Mouse (Mus musculus) kidney, adult 2 months (tissue): ENCODE results near the gene Prkd2. TPM values are rescaled to one million over a fixed set of nuclear protein-coding genes. Genes with fewer than 3 reads are reported as not detected.

Experiments used
- DNase-seq: peaks from one replicate; pipeline ENCODE4 v3.0.0; 2021
- H3K27ac ChIP-seq: fragments of 200-500 bp; 2 replicates; pipeline ENCODE4 v1.5.1; 2012; ENCODE audit warnings: low read depth, low read length, control low read depth, inconsistent platforms; ENCODE audit not compliant: insufficient read depth
- H3K27me3 ChIP-seq: fragments of 200-500 bp; replicated peaks from 2 replicates; pipeline ENCODE4 v1.6.1; 2012; ENCODE audit warnings: mild to moderate bottlenecking, moderate library complexity, low read length, inconsistent platforms; ENCODE audit not compliant: control insufficient read depth, insufficient read depth
- H3K36me3 ChIP-seq: fragments of 200-500 bp; 2 replicates; pipeline ENCODE4 v1.6.1; 2012; ENCODE audit warnings: mild to moderate bottlenecking, moderate library complexity, low read length, inconsistent platforms; ENCODE audit not compliant: control insufficient read depth, insufficient read depth
- H3K4me1 ChIP-seq: fragments of 200-500 bp; 2 replicates; pipeline ENCODE4 v1.6.1; 2011; ENCODE audit warnings: low read length; ENCODE audit not compliant: control insufficient read depth, insufficient read depth
- H3K4me3 ChIP-seq: fragments of 200-500 bp; 2 replicates; pipeline ENCODE4 v1.5.1; 2011; ENCODE audit warnings: mild to moderate bottlenecking, low read depth, low read length, control low read depth; ENCODE audit not compliant: insufficient read depth
- CTCF ChIP-seq: fragments of 200-500 bp; conservative IDR thresholded peaks from 2 replicates; pipeline ENCODE4 v1.5.1; 2011; ENCODE audit warnings: low read depth, mild to moderate bottlenecking, control low read depth, low read length, moderate library complexity, mixed read lengths; ENCODE audit not compliant: insufficient read depth, insufficient read length
- POLR2A ChIP-seq: fragments of 200-500 bp; IDR thresholded peaks from one replicate; pipeline ENCODE4 v1.6.1; 2011; ENCODE audit warnings: low read depth, low read length, control low read depth
- WGBS: fragments of 180-500 bp; shearing (Covaris S2); methylation state at CpG from one replicate; pipeline ENCODE4 v1.1.7; 2018; 5-methylcytosine and 5-hydroxymethylcytosine counted together
- polyA plus RNA-seq: library from polyadenylated mRNA; depleted of rRNA; stranded (reverse); fragments of >200 nt; gene quantifications from 2 replicates; pipeline ENCODE4 v1.2.3, GENCODE M21; 2012

The Prkd2 gene
- polyA plus RNA-seq, 1 experiment = 23.3 TPM

DNA sequence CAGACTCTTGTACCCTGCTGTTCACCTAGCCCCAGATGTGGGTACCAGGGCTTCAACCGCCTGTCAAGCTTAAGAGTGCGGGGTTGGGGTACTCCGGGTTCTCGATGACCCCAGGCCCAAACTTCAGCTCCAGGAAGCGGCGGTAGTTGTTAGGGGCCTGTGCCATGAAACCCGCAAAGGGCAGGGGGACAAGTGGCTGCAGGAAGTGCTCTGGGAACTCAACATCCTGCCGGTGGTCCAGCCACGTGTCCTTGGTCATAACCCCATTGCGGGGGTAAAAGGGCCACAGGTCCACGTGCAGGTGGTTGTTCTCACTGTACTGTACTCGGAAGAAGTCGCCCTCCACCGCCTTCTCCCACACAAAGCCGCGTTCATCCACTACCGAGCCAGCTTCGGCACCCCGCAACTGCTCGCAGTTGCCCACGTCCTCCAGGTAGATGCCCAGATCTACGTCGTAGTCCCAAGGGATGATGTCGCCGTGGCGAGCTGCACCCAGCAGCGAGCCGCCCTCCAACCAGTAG lies 32.2 kb upstream of the Prkd2 start:
- WGBS = 86% methylated on average over 28 of the region's 28 CpGs
- Histone ChIP-seq H3K27me3 (no peaks in the 10 kb centered on the region), H3K36me3 (no peaks in the 10 kb centered on the region), H3K4me3 (no peak overlapping the region), H3K27ac (no peak overlapping the region), H3K4me1 (no peaks in the 10 kb centered on the region)
- no peak for DNase-seq
- TF ChIP-seq POLR2A (no peak), CTCF (no peak)

DNA sequence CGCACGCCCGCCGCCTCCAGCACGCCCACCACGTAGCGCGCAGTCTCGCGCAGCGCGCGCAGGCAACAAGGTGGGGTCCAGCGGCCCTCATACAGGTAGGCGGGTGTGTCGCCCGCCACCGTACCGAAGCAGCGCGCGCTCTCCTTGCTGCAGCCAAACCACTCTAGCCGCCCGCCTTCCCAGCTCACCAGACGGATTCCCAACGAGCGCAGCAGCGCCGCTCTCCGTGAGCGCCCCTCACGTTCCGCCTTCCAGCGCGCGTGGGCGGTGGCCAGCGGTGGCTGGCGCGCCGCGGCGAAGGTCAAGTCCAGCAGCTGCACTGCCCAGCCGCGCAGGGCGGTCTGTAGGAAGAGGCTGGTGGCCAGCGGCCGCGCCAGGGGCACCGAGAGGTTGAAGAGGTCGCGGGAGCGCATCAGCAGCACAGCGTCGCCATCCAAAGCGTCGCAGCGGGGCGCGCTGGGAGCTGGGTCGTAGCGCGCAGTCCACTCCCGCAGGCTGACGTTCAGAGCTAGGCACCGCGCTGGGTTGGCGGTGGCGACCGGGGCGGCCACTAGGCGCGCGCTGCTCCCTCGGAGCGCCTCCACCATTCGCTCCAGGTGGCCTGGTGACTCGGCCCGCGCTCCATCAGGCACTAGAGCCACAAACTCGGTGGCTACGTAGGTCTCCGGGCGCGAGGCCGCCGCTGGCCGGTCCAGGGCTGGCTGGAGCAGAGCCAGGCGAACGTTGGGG lies 31.6 kb upstream of the Prkd2 start:
- no peak overlapping the region for H3K4me3 ChIP-seq
- 68% methylated on average over 90 of the region's 90 CpGs for WGBS

DNA sequence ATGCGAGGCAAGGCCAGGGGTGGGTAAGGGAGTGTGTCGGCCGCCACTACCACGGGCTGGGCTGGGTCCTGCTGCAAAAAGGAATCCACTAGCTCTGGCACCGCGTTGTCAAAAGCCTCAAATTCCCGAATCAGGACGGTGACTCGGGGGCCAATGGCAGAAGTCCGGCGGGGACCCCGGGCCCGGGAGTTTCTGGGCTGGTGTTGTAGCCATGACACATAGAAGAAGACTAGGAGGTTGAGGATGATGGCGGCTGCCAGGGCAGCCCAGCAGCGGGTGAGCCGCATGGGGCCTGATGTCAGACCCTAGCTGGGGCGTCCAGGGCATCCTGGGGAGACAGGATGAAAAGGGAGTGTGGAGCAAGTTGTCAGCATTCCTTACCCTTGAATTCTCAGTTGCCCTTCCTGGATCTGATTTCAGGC lies 31.0 kb upstream of the Prkd2 start:
- Histone ChIP-seq H3K36me3 (no peaks in the 10 kb centered on the region), H3K27ac (no peak overlapping the region), H3K27me3 (no peaks in the 10 kb centered on the region), H3K4me3 (no peak overlapping the region), H3K4me1 (no peaks in the 10 kb centered on the region)
- TF ChIP-seq POLR2A = no peak
- TF ChIP-seq CTCF = no peak
- WGBS = 72% methylated on average over 17 of the region's 17 CpGs
- no peak for DNase-seq

More for the DNA sequence above, 31.6 kb upstream of the Prkd2 start:
- H3K36me3 ChIP-seq = no peaks in the 10 kb centered on the region
- TF ChIP-seq POLR2A (no peak), CTCF (no peak)
- no peak for DNase-seq
- H3K27ac ChIP-seq = no peak overlapping the region
- no peaks in the 10 kb centered on the region for H3K4me1 ChIP-seq
- H3K27me3 ChIP-seq = no peaks in the 10 kb centered on the region

DNA sequence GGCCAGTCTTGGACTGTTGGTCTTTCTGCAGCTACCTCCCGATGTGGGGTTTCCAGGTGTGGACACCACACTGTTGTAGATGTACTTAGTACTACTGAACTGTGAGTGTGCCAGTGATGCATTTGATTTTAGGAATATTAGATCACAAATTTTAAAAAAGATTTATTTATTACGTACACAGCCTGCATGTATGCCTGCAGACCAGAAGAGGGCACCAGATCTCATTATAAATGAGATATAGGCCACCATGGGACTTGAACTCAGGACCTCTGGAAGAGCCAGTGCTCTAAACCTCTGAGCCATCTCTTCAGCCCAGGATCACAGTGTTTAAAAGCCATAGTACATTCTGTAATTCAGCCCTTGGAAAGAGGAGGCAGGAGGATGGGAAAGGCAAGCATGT lies 30.2 kb upstream of the Prkd2 start:
- 72% methylated on average over 2 of the region's 2 CpGs for WGBS
- no peak for TF ChIP-seq POLR2A
- TF ChIP-seq CTCF = no peak; the same call in 1 of the 2 replicates
- H3K4me1 ChIP-seq = peaks cover 7% of the 10 kb centered on the region; the same call in 1 of the 2 replicates
- DNase-seq = no peak
- no peaks in the 10 kb centered on the region for H3K27me3 ChIP-seq
- no peak overlapping the region for H3K4me3 ChIP-seq
- no peak overlapping the region for H3K27ac ChIP-seq
- H3K36me3 ChIP-seq = no peaks in the 10 kb centered on the region

- no peaks in the 10 kb centered on the region for H3K36me3 ChIP-seq
- no peaks in the 10 kb centered on the region for H3K27me3 ChIP-seq
- DNase-seq = no peak
- WGBS = 0% methylated on average over 1 of the region's 1 CpGs
- TF ChIP-seq CTCF = no peak
- no peak for TF ChIP-seq POLR2A
- peaks cover 11% of the 10 kb centered on the region; the same call in 1 of the 2 replicates for H3K4me1 ChIP-seq
- peak within 1 kb of the TSS; percentile 100 for H3K4me3 ChIP-seq
- H3K27ac ChIP-seq = peak within 1 kb of the TSS; percentile 92
Observed at GRCm38 (mm10) chr7:16815351-16815941, 27.3 kb upstream of the Prkd2 start, which contains the start of gene Strn4. Gene Strn4, plus strand, starts transcription at chr7:16815889.

- Histone ChIP-seq H3K27me3 (no peaks in the 10 kb centered on the region), H3K4me1 (peaks cover 14% of the 10 kb centered on the region; the same call in 1 of the 2 replicates), H3K27ac (peak overlapping the region; percentile 92), H3K36me3 (no peaks in the 10 kb centered on the region), H3K4me3 (peak overlapping the region; percentile 100)
- under 1% methylated on average over 55 of the region's 55 CpGs for WGBS
- no peak for TF ChIP-seq POLR2A
- TF ChIP-seq CTCF = no peak
- DNase-seq = peak; percentile 84
Observed at GRCm38 (mm10) chr7:16816078-16816474, 26.6 kb upstream of the Prkd2 start.
